Mouse (Mus musculus) cerebellum, adult (tissue): ENCODE data around the gene Olfr92.
"Not testable (repeated sequence)": the region's sequence is repeated elsewhere in the genome, so short reads cannot be mapped to it uniquely, and the experiment has no call there.

Experiments
- ATAC-seq: cut with Nextera tagmentation; 2 replicates; pipeline ENCODE4 v1.9.2; 2017; ENCODE audit warnings: mild to moderate bottlenecking, moderate library complexity, mixed read lengths; ENCODE audit not compliant: insufficient number of reproducible peaks, low FRiP score, low TSS enrichment

Gene Olfr92

GRCm38 (mm10) chr17:37119988-37120387 lies at the start of gene Olfr92:
Gene Olfr92, minus strand, starts transcription at chr17:37120088.
- no peak for ATAC-seq

GRCm38 (mm10) chr17:37161394-37161793 lies 41.5 kb upstream of the Olfr92 start, which contains the start of gene Olfr93:
Gene Olfr93, minus strand, starts transcription at chr17:37161494.
- no peak for ATAC-seq

- ATAC-seq = not testable (repeated sequence)
Observed at GRCm38 (mm10) chr17:37131366-37131765, 11.5 kb upstream of the Olfr92 start.

GRCm38 (mm10) chr17:37098178-37098577 lies 21.7 kb downstream of the Olfr92 start, which contains the start of gene Olfr91:
Gene Olfr91, minus strand, starts transcription at chr17:37098278.
- no peak for ATAC-seq

GRCm38 (mm10) chr17:37093289-37093688 lies 26.6 kb downstream of the Olfr92 start:
- no peak for ATAC-seq

GRCm38 (mm10) chr17:37092198-37092597 lies 27.7 kb downstream of the Olfr92 start:
- no peak for ATAC-seq

GRCm38 (mm10) chr17:37088399-37088798 lies 31.5 kb downstream of the Olfr92 start, which contains the start of gene Olfr90:
Gene Olfr90, minus strand, starts transcription at chr17:37088499.
- ATAC-seq = no peak

GRCm38 (mm10) chr17:37085545-37085944 lies 34.3 kb downstream of the Olfr92 start:
- ATAC-seq = no peak

- ATAC-seq = no peak
Observed at GRCm38 (mm10) chr17:37084632-37085031, 35.3 kb downstream of the Olfr92 start.

GRCm38 (mm10) chr17:37083327-37083726 lies 36.6 kb downstream of the Olfr92 start:
- peak; percentile 52; the same call in 1 of the 2 replicates for ATAC-seq

GRCm38 (mm10) chr17:37081659-37082058 lies 38.2 kb downstream of the Olfr92 start:
- no peak for ATAC-seq

- ATAC-seq = no peak
Observed at GRCm38 (mm10) chr17:37080119-37080518, 39.8 kb downstream of the Olfr92 start.

- ATAC-seq = no peak
Observed at GRCm38 (mm10) chr17:37078990-37079389, 40.9 kb downstream of the Olfr92 start.

- no peak for ATAC-seq
Observed at GRCm38 (mm10) chr17:37078193-37078592, 41.7 kb downstream of the Olfr92 start.

GRCm38 (mm10) chr17:37075766-37076165 lies 44.1 kb downstream of the Olfr92 start:
- no peak for ATAC-seq

- no peak for ATAC-seq
Observed at GRCm38 (mm10) chr17:37075181-37075580, 44.7 kb downstream of the Olfr92 start.

GRCm38 (mm10) chr17:37072730-37073276 lies 47.1 kb downstream of the Olfr92 start:
- no peak for ATAC-seq

GRCm38 (mm10) chr17:37072080-37072729 lies 47.7 kb downstream of the Olfr92 start:
- no peak for ATAC-seq

- no peak for ATAC-seq
Observed at GRCm38 (mm10) chr17:37070121-37070520, 49.8 kb downstream of the Olfr92 start.

- no peak for ATAC-seq
Observed at GRCm38 (mm10) chr17:37067861-37068260, 52.0 kb downstream of the Olfr92 start.

GRCm38 (mm10) chr17:37065993-37066392 lies 53.9 kb downstream of the Olfr92 start:
- no peak for ATAC-seq
